Mouse (Mus musculus): ENCODE measurements around the gene Fam78a. TPM values are rescaled to one million over a fixed set of nuclear protein-coding genes. Genes with fewer than 3 reads are reported as not detected.

Gene Fam78a
- polyA plus RNA-seq, 1 experiment from 2014 or later: 0.91 TPM

- Histone ChIP-seq H3K4me2 (replicated peaks; ENCODE audit: low read depth, low read length) (no peak overlapping the region), H3K9me3 (ENCODE audit: control insufficient read depth, low read length) (no peaks in the 10 kb centered on the region), H3K4me1 (replicated peaks; ENCODE audit: control insufficient read depth, insufficient read depth, low read length) (no peaks in the 10 kb centered on the region), H3K4me3 (ENCODE audit: low read depth, low read length) (no peak overlapping the region), H3K27ac (ENCODE audit: low read depth, low read length) (no peak overlapping the region), H3K27me3 (ENCODE audit: control insufficient read depth, insufficient read depth, low read length) (no peaks in the 10 kb centered on the region), H3K9ac (ENCODE audit: low read depth, low read length) (no peak overlapping the region), H3K36me3 (ENCODE audit: control insufficient read depth, insufficient read depth, low read length) (peaks cover 14% of the 10 kb centered on the region; the same call in 1 of the 2 replicates)
- ATAC-seq (ENCODE audit: low FRiP score) (no peak), DNase-seq (ENCODE audit: low spot score) (no peak)
- WGBS: 93% methylated on average over 6 of the region's 6 CpGs
Observed at GRCm38 (mm10) chr2:32033436-32033835, 51.2 kb downstream of the Fam78a start.

DNA sequence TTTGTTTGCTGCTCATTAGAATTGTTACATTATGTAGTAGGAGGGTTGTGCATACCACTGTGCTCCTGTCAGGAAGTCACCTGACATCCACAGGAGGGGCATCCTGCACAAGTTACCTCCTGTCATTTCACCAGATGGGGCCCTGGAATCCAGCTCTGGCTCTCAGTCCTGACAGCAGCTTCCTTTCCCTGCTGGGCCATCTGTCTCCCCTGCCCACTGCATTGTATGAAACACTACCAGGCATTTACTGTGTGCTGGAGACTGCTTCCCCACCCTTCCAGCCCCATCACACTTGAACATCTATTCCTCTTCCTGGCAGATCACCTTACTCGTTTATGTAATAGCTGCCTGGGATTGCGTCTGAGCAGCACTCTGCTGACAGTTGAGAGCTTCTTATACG, 55.0 kb downstream of the Fam78a start:
- no peak overlapping the region for H3K27ac ChIP-seq (ENCODE audit: low read depth, low read length)
- no peaks in the 10 kb centered on the region for H3K9me3 ChIP-seq (ENCODE audit: control insufficient read depth, low read length)
- H3K36me3 ChIP-seq (ENCODE audit: control insufficient read depth, insufficient read depth, low read length): peaks cover 12% of the 10 kb centered on the region; the same call in 1 of the 2 replicates
- ATAC-seq (ENCODE audit: low FRiP score) (no peak), DNase-seq (ENCODE audit: low spot score) (no peak)
- H3K4me2 ChIP-seq (replicated peaks; ENCODE audit: low read depth, low read length): no peak overlapping the region
- no peak overlapping the region for H3K9ac ChIP-seq (ENCODE audit: low read depth, low read length)
- H3K27me3 ChIP-seq (ENCODE audit: control insufficient read depth, insufficient read depth, low read length): no peaks in the 10 kb centered on the region
- no peak overlapping the region for H3K4me3 ChIP-seq (ENCODE audit: low read depth, low read length)
- 83% methylated on average over 3 of the region's 3 CpGs for WGBS
- no peaks in the 10 kb centered on the region for H3K4me1 ChIP-seq (replicated peaks; ENCODE audit: control insufficient read depth, insufficient read depth, low read length)

GRCm38 (mm10) chr2:32024372-32024771, 60.3 kb downstream of the Fam78a start:
- Histone ChIP-seq H3K9ac (ENCODE audit: low read depth, low read length) (no peak overlapping the region), H3K27me3 (ENCODE audit: control insufficient read depth, insufficient read depth, low read length) (no peaks in the 10 kb centered on the region), H3K9me3 (ENCODE audit: control insufficient read depth, low read length) (no peaks in the 10 kb centered on the region), H3K4me2 (replicated peaks; ENCODE audit: low read depth, low read length) (no peak overlapping the region), H3K4me1 (replicated peaks; ENCODE audit: control insufficient read depth, insufficient read depth, low read length) (no peaks in the 10 kb centered on the region), H3K27ac (ENCODE audit: low read depth, low read length) (no peak overlapping the region), H3K36me3 (ENCODE audit: control insufficient read depth, insufficient read depth, low read length) (0 out of 2 replicates have a peak, but pooled peaks cover 2% of the 10 kb centered on the region), H3K4me3 (ENCODE audit: low read depth, low read length) (no peak overlapping the region)
- WGBS: 93% methylated on average over 4 of the region's 4 CpGs
- DNase-seq (ENCODE audit: low spot score) (no peak), ATAC-seq (ENCODE audit: low FRiP score) (no peak)

DNA sequence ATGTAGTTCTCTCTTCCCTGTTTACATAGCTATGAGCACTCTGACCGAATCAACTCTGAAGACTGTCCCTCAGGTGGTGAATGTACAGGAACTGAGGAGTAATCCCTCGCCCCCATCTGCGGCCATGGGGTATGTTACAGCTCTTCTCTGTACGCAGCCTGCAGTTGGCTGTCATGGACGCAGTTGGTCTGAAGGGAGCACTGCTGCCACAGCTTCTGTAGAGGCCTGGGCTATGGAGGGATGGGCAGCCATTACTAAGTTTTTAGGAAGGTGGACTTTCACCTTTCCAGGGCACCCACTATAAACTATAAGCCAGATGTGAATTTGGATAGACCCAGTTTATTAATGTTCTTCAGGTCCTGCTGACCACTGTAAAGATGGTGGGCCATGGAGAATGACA, 64.4 kb downstream of the Fam78a start:
- Histone ChIP-seq H3K36me3 (ENCODE audit: control insufficient read depth, insufficient read depth, low read length) (0 out of 2 replicates have a peak, but pooled peaks cover 5% of the 10 kb centered on the region), H3K9ac (ENCODE audit: low read depth, low read length) (no peak overlapping the region), H3K4me3 (ENCODE audit: low read depth, low read length) (no peak overlapping the region), H3K4me2 (replicated peaks; ENCODE audit: low read depth, low read length) (no peak overlapping the region), H3K4me1 (replicated peaks; ENCODE audit: control insufficient read depth, insufficient read depth, low read length) (no peaks in the 10 kb centered on the region), H3K27me3 (ENCODE audit: control insufficient read depth, insufficient read depth, low read length) (no peaks in the 10 kb centered on the region), H3K27ac (ENCODE audit: low read depth, low read length) (no peak overlapping the region), H3K9me3 (ENCODE audit: control insufficient read depth, low read length) (no peaks in the 10 kb centered on the region)
- ATAC-seq (ENCODE audit: low FRiP score): no peak
- no peak for DNase-seq (ENCODE audit: low spot score)
- WGBS: 90% methylated on average over 5 of the region's 5 CpGs

DNA sequence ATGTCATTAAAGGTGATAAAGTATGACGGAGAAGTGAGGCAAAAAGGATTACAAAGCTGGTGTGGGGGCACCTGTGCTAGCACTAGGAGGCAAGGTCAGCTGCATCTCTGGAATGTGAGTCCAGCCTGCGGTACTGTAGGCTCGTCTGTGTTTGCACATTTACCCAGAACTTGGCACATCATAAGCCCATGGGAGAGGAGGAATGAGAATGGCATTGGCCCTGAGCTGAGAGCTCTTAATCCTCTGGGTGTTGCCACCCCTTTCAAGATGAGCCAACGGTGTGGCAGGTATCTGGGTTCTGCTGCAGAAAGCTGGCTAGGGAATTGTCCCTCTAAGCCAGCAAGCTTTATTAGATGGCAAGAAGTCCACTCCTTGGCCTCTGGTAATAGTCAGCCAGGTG, 65.0 kb downstream of the Fam78a start:
- DNase-seq (ENCODE audit: low spot score) (no peak), ATAC-seq (ENCODE audit: low FRiP score) (no peak)
- H3K4me2 ChIP-seq (replicated peaks; ENCODE audit: low read depth, low read length): no peak overlapping the region
- no peaks in the 10 kb centered on the region for H3K9me3 ChIP-seq (ENCODE audit: control insufficient read depth, low read length)
- H3K27me3 ChIP-seq (ENCODE audit: control insufficient read depth, insufficient read depth, low read length): no peaks in the 10 kb centered on the region
- no peak overlapping the region for H3K9ac ChIP-seq (ENCODE audit: low read depth, low read length)
- no peak overlapping the region for H3K4me3 ChIP-seq (ENCODE audit: low read depth, low read length)
- 88% methylated on average over 4 of the region's 4 CpGs for WGBS
- H3K36me3 ChIP-seq (ENCODE audit: control insufficient read depth, insufficient read depth, low read length): 0 out of 2 replicates have a peak, but pooled peaks cover 5% of the 10 kb centered on the region
- H3K27ac ChIP-seq (ENCODE audit: low read depth, low read length): no peak overlapping the region
- no peaks in the 10 kb centered on the region for H3K4me1 ChIP-seq (replicated peaks; ENCODE audit: control insufficient read depth, insufficient read depth, low read length)

DNA sequence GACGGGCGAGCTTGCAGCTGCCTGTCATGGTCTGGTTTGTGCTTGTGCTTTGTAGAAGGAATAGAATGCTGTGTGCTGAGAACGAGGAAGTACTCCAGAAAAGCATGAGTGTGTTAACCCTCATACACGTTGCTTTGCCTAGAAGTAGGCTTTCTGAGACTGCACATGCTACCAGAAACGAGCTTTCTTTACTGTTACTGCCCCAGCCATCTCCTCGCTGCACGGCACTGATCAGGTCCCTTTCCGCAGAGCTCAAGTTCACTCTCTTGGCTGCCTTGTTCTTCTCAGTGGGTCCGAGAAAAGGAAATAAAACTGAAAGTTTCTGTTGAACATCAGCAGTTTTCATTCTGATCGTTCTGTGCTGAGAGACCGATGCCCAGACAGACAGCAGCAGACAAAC, 75.9 kb downstream of the Fam78a start:
- Histone ChIP-seq H3K4me2 (replicated peaks; ENCODE audit: low read depth, low read length) (no peak overlapping the region), H3K36me3 (ENCODE audit: control insufficient read depth, insufficient read depth, low read length) (peaks cover 7% of the 10 kb centered on the region; the same call in 1 of the 2 replicates), H3K4me3 (ENCODE audit: low read depth, low read length) (no peak overlapping the region), H3K27me3 (ENCODE audit: control insufficient read depth, insufficient read depth, low read length) (no peaks in the 10 kb centered on the region), H3K27ac (ENCODE audit: low read depth, low read length) (no peak overlapping the region), H3K9me3 (ENCODE audit: control insufficient read depth, low read length) (no peaks in the 10 kb centered on the region), H3K9ac (ENCODE audit: low read depth, low read length) (no peak overlapping the region), H3K4me1 (replicated peaks; ENCODE audit: control insufficient read depth, insufficient read depth, low read length) (no peaks in the 10 kb centered on the region)
- DNase-seq (ENCODE audit: low spot score) (no peak), ATAC-seq (ENCODE audit: low FRiP score) (no peak)
- WGBS: 92% methylated on average over 11 of the region's 11 CpGs

- H3K4me1 ChIP-seq (replicated peaks; ENCODE audit: control insufficient read depth, insufficient read depth, low read length): no peaks in the 10 kb centered on the region
- no peak overlapping the region for H3K27ac ChIP-seq (ENCODE audit: low read depth, low read length)
- H3K9ac ChIP-seq (ENCODE audit: low read depth, low read length): no peak overlapping the region
- ATAC-seq (ENCODE audit: low FRiP score) (no peak), DNase-seq (ENCODE audit: low spot score) (no peak)
- H3K4me3 ChIP-seq (ENCODE audit: low read depth, low read length): no peak overlapping the region
- WGBS: 90% methylated on average over 2 of the region's 2 CpGs
- H3K36me3 ChIP-seq (ENCODE audit: control insufficient read depth, insufficient read depth, low read length): peaks cover 7% of the 10 kb centered on the region; the same call in 1 of the 2 replicates
- H3K9me3 ChIP-seq (ENCODE audit: control insufficient read depth, low read length): no peaks in the 10 kb centered on the region
- no peak overlapping the region for H3K4me2 ChIP-seq (replicated peaks; ENCODE audit: low read depth, low read length)
- H3K27me3 ChIP-seq (ENCODE audit: control insufficient read depth, insufficient read depth, low read length): no peaks in the 10 kb centered on the region
Observed at GRCm38 (mm10) chr2:32008311-32008710, 76.3 kb downstream of the Fam78a start.

Other genes with a start within 250 kb of the Fam78a start
- 0.74 and 0.91 TPM in 2 replicates for gene Fibcd1, start 238.9 kb downstream of the Fam78a start, polyA plus RNA-seq (2014; fragmentation: Nextera tagmentation; extraction: Ambion mirVana)
- 4.8 and 5.0 TPM in 2 replicates for gene Lamc3, start 197.6 kb downstream of the Fam78a start, polyA plus RNA-seq (2014; fragmentation: Nextera tagmentation; extraction: Ambion mirVana)
- gene Aif1l, start 134.7 kb downstream of the Fam78a start, polyA plus RNA-seq (2014; fragmentation: Nextera tagmentation; extraction: Ambion mirVana): 54.0 and 58.3 TPM in 2 replicates
- gene Nup214, start 110.4 kb downstream of the Fam78a start, polyA plus RNA-seq (2014; fragmentation: Nextera tagmentation; extraction: Ambion mirVana): 70.0 and 76.1 TPM in 2 replicates
- gene Plpp7, start 10.7 kb upstream of the Fam78a start, polyA plus RNA-seq (2014; fragmentation: Nextera tagmentation; extraction: Ambion mirVana): 5.5 and 7.5 TPM in 2 replicates
- gene Prrc2b, start 66.2 kb upstream of the Fam78a start, polyA plus RNA-seq (2014; fragmentation: Nextera tagmentation; extraction: Ambion mirVana): 57.6 and 69.0 TPM in 2 replicates
- 23.8 and 26.8 TPM in 2 replicates for gene Pomt1, start 151.7 kb upstream of the Fam78a start, polyA plus RNA-seq (2014; fragmentation: Nextera tagmentation; extraction: Ambion mirVana)
- gene Uck1, start 175.3 kb upstream of the Fam78a start, polyA plus RNA-seq (2014; fragmentation: Nextera tagmentation; extraction: Ambion mirVana): 56.0 and 64.1 TPM in 2 replicates
- gene Golga2, start 202.5 kb upstream of the Fam78a start, polyA plus RNA-seq (2014; fragmentation: Nextera tagmentation; extraction: Ambion mirVana): 14.6 and 17.7 TPM in 2 replicates
- 185 and 378 TPM in 2 replicates for gene Swi5, start 203.2 kb upstream of the Fam78a start, polyA plus RNA-seq (2014; fragmentation: Nextera tagmentation; extraction: Ambion mirVana)